Mouse (Mus musculus) midbrain, postnatal 0 days (tissue): ENCODE data around the gene Cux2. TPM values are rescaled to one million over a fixed set of nuclear protein-coding genes. Genes with fewer than 3 reads are reported as not detected.

Experiments used
- ATAC-seq: fragments of 200-750 bp; cut with Nextera tagmentation; 2 replicates; pipeline ENCODE4 v1.8.0; 2017; ENCODE audit warnings: moderate number of reproducible peaks, mild to moderate bottlenecking, moderate TSS enrichment, moderate library complexity; ENCODE audit not compliant: low FRiP score
- DNase-seq: peaks from one replicate; pipeline ENCODE4 v3.0.0-alpha.2; 2015; ENCODE audit warnings: low spot score
- H3K27ac ChIP-seq: fragments of 300-500 bp; sonication (generic); 2 replicates; pipeline ENCODE4 v1.5.1; 2014; ENCODE audit warnings: low read depth, mild to moderate bottlenecking, low read length, mixed read lengths
- H3K27me3 ChIP-seq: fragments of 300-500 bp; sonication (generic); 2 replicates; pipeline ENCODE4 v1.6.1; 2014; ENCODE audit warnings: low read length, control low read depth, mixed read lengths; ENCODE audit not compliant: insufficient read depth
- H3K36me3 ChIP-seq: fragments of 300-500 bp; sonication (generic); 2 replicates; pipeline ENCODE4 v1.6.1; 2014; ENCODE audit warnings: low read length, control low read depth, mixed read lengths; ENCODE audit not compliant: insufficient read depth
- H3K4me1 ChIP-seq: fragments of 300-500 bp; sonication (generic); 2 replicates; pipeline ENCODE4 v1.6.1; 2014; ENCODE audit warnings: mild to moderate bottlenecking, control low read depth, antibody characterized with exemption, low read length, mixed read lengths; ENCODE audit not compliant: insufficient read depth
- H3K4me2 ChIP-seq: fragments of 300-500 bp; sonication (generic); 2 replicates; pipeline ENCODE4 v1.6.1; 2014; ENCODE audit warnings: low read depth, mild to moderate bottlenecking, low read length, mixed read lengths; ENCODE audit not compliant: poor library complexity, severe bottlenecking
- H3K4me3 ChIP-seq: fragments of 300-500 bp; sonication (generic); 2 replicates; pipeline ENCODE4 v1.5.1; 2014; ENCODE audit warnings: low read depth, mild to moderate bottlenecking, low read length, moderate library complexity
- H3K9ac ChIP-seq: fragments of 300-500 bp; sonication (generic); replicated peaks from 2 replicates; pipeline ENCODE4 v1.6.1; 2014; ENCODE audit warnings: mild to moderate bottlenecking, low read length, moderate library complexity, mixed read lengths; ENCODE audit not compliant: poor library complexity, severe bottlenecking
- H3K9me3 ChIP-seq: fragments of 300-500 bp; sonication (generic); 2 replicates; pipeline ENCODE4 v1.6.1; 2016; ENCODE audit warnings: low read length, control low read depth
- CTCF ChIP-seq: IDR thresholded peaks from 2 replicates; pipeline ENCODE4 v1.5.1; 2016; ENCODE audit warnings: antibody characterized with exemption, mild to moderate bottlenecking
- WGBS: fragments of 180-500 bp; shearing (Covaris S2); extraction: QIAGEN DNeasy Blood & Tissue Kit; methylation state at CpG from one replicate; pipeline ENCODE4 v1.1.7; 2014; 5-methylcytosine and 5-hydroxymethylcytosine counted together
- polyA plus RNA-seq: library from polyadenylated mRNA; unstranded; fragments of >200 nt; fragmentation: Nextera tagmentation; extraction: Ambion mirVana; gene quantifications from 2 replicates; pipeline ENCODE4 v1.2.1, GENCODE M21; 2015
- total RNA-seq: library from RNA; depleted of rRNA; stranded (reverse); fragments of >200 nt; gene quantifications from 2 replicates; pipeline ENCODE4 v1.2.3, GENCODE M21; 2014

The Cux2 gene
- total and polyA plus RNA-seq, 2 experiments from 2014 or later: 17.4 to 40.1 TPM

DNA sequence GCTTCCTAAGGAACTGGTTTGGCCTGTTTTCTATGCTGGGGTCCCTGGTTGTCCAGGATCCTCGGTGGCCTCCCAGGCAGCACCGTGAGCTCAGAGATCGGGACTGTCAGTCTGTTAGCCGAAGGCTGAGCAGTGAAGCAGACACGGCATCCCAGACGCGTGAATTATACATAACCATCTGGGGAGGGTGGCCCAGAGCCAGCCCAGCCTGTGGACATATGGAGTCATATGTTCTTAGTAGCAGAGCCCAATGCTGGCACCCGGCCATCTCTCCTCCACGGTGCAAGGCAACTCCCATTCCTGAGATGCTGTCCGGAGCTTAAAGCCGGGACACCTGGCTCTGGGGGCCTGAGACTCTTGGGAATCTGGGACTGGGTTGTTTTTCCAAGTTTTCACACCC lies 31.0 kb upstream of the Cux2 start:
- Histone ChIP-seq H3K4me2 (no peak overlapping the region), H3K4me1 (no peaks in the 10 kb centered on the region), H3K27ac (no peak overlapping the region), H3K36me3 (no peaks in the 10 kb centered on the region), H3K9ac (no peak overlapping the region), H3K9me3 (no peaks in the 10 kb centered on the region), H3K27me3 (no peaks in the 10 kb centered on the region), H3K4me3 (no peak overlapping the region)
- ATAC-seq (no peak; the same call in 1 of the 2 replicates), DNase-seq (peak; percentile 92)
- 53% methylated on average over 11 of the region's 11 CpGs for WGBS
- no peak for TF ChIP-seq CTCF

DNA sequence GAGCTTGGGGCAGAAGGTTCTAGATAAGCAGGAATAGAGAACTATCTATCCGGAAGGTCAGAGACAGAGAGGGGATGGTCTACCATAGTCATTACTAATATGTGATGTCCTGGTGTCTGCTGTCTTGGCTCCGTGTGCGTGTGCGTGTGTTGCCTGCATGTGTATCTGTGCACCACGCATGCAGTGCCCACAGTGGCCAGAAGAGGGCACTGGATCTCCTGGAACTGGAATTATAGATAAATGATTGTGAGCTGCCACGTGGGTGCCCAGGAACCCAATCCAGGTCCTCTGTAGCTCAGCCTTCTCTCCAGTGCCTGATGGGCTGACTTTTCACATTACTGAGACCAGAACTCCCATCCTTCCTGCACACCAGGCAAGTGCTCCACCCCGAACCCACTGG lies 29.9 kb upstream of the Cux2 start:
- H3K4me1 ChIP-seq: no peaks in the 10 kb centered on the region
- TF ChIP-seq CTCF: peak; percentile 68
- no peak overlapping the region for H3K27ac ChIP-seq
- H3K4me3 ChIP-seq: no peak overlapping the region
- no peaks in the 10 kb centered on the region for H3K27me3 ChIP-seq
- WGBS: 81% methylated on average over 7 of the region's 7 CpGs
- DNase-seq: peak; percentile 32
- no peak overlapping the region for H3K4me2 ChIP-seq
- no peaks in the 10 kb centered on the region for H3K36me3 ChIP-seq
- H3K9me3 ChIP-seq: no peaks in the 10 kb centered on the region
- no peak overlapping the region for H3K9ac ChIP-seq
- ATAC-seq: no peak; the same call in 1 of the 2 replicates

DNA sequence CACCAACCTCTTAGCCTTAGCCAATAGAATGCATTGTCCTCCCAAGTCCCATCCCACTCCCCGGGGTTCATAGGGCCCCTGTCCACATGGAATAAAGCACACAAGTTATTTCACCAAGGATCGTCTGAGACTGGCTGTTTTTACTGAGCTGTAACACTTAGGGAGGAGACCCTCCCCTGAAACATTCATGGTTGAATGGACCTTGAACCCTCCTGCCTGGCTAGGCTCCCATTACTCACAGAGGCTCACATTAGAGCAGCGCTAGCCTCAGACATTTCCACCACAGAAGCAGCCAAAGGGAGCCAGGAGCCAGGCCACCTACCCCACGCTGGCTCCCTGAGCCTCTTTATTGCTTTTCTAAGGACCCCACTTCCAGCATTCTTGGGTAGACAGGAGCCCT lies 27.3 kb upstream of the Cux2 start:
- Histone ChIP-seq H3K9me3 (no peaks in the 10 kb centered on the region), H3K27me3 (no peaks in the 10 kb centered on the region), H3K36me3 (no peaks in the 10 kb centered on the region), H3K9ac (no peak overlapping the region), H3K4me1 (no peaks in the 10 kb centered on the region), H3K4me2 (no peak overlapping the region), H3K27ac (no peak overlapping the region), H3K4me3 (no peak overlapping the region)
- ATAC-seq (no peak), DNase-seq (no peak)
- no peak for TF ChIP-seq CTCF
- 81% methylated on average over 4 of the region's 4 CpGs for WGBS

DNA sequence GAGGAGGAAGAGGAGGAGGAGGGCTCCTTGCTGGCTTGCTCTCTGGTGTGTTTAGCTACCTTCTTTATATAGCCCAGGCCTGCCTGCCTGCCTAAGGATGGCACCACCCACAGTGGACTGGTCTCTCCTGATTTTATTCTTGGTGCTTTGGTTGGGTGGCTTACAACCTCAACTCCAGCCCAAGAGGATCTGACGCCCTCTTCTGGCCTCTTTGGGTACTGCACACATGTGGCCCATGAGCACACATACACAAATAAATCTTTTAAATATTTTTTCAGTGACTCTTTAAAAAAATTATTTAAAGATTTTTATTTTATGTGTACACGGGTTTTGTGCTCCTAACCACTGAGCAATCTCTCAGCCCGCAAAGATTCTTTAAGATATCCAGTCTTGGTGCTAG lies 25.8 kb upstream of the Cux2 start:
- WGBS: 53% methylated on average over 3 of the region's 3 CpGs
- Histone ChIP-seq H3K27ac (no peak overlapping the region), H3K9me3 (no peaks in the 10 kb centered on the region), H3K4me2 (no peak overlapping the region), H3K27me3 (no peaks in the 10 kb centered on the region), H3K4me1 (no peaks in the 10 kb centered on the region), H3K9ac (no peak overlapping the region), H3K4me3 (no peak overlapping the region), H3K36me3 (no peaks in the 10 kb centered on the region)
- TF ChIP-seq CTCF: peak; percentile 54
- ATAC-seq: no peak
- DNase-seq: no peak

DNA sequence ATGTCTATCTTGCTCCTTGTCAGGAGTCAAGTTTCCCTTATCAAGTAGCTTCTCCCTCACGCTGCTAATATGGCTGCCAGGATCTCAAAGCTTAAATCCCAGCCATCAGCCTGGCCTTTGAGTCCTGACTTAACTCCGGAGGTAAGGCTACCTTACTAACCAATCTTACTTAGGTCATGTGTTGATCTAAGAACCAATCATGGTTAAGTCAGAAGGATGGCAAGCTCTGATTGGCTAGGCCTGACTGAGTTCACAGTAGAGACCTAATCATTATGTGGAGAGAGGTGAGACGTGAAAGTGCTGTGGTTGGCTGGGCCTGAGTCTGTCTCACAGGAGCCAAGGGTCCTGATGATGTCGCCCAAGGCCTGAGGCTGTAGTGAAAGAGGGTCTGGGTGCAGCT lies 22.1 kb upstream of the Cux2 start:
- Histone ChIP-seq H3K4me1 (no peaks in the 10 kb centered on the region), H3K27me3 (no peaks in the 10 kb centered on the region), H3K36me3 (no peaks in the 10 kb centered on the region), H3K4me3 (no peak overlapping the region), H3K4me2 (no peak overlapping the region), H3K27ac (no peak overlapping the region), H3K9ac (no peak overlapping the region), H3K9me3 (no peaks in the 10 kb centered on the region)
- TF ChIP-seq CTCF: no peak
- WGBS: 79% methylated on average over 4 of the region's 4 CpGs
- DNase-seq (no peak), ATAC-seq (no peak)

GRCm38 (mm10) chr5:122070963-122071800 lies 21.3 kb upstream of the Cux2 start:
- 81% methylated on average over 16 of the region's 16 CpGs for WGBS
- no peaks in the 10 kb centered on the region for H3K36me3 ChIP-seq
- H3K27ac ChIP-seq: no peak overlapping the region
- H3K4me1 ChIP-seq: no peaks in the 10 kb centered on the region
- ATAC-seq (no peak), DNase-seq (no peak)
- no peak for TF ChIP-seq CTCF
- no peak overlapping the region for H3K9ac ChIP-seq
- H3K4me3 ChIP-seq: no peak overlapping the region
- H3K27me3 ChIP-seq: no peaks in the 10 kb centered on the region
- no peak overlapping the region for H3K4me2 ChIP-seq
- H3K9me3 ChIP-seq: no peaks in the 10 kb centered on the region
